Mouse (Mus musculus): Measurements from ENCODE around the gene Syngr2. TPM values are rescaled to one million over a fixed set of nuclear protein-coding genes. Genes with fewer than 3 reads are reported as not detected.

Gene Syngr2
- polyA plus RNA-seq, 1 experiment from 2014 or later: 15.8 TPM

Other genes with a start within 250 kb of the Syngr2 start
- 32.5 and 35.4 TPM in 2 replicates for gene Tnrc6c, start 155.4 kb upstream of the Syngr2 start, polyA plus RNA-seq (2015; fragmentation: Nextera tagmentation; extraction: Ambion mirVana)
- 1.00 and 1.5 TPM in 2 replicates for gene Tmc8, start 27.6 kb upstream of the Syngr2 start, polyA plus RNA-seq (2015; fragmentation: Nextera tagmentation; extraction: Ambion mirVana)
- gene Tmc6, start 27.5 kb upstream of the Syngr2 start, polyA plus RNA-seq (2015; fragmentation: Nextera tagmentation; extraction: Ambion mirVana): 4.2 and 5.7 TPM in 2 replicates
- gene 6030468B19Rik, start 12.0 kb upstream of the Syngr2 start, polyA plus RNA-seq (2015; fragmentation: Nextera tagmentation; extraction: Ambion mirVana): not detected in 2 replicates
- gene Gm20708, start within 50 bp of the Syngr2 start, polyA plus RNA-seq (2015; fragmentation: Nextera tagmentation; extraction: Ambion mirVana): 0.98 and 1.4 TPM in 2 replicates
- 4.9 and 5.4 TPM in 2 replicates for gene Afmid, start 16.3 kb downstream of the Syngr2 start, polyA plus RNA-seq (2015; fragmentation: Nextera tagmentation; extraction: Ambion mirVana)
- gene Tk1, start 16.4 kb downstream of the Syngr2 start, polyA plus RNA-seq (2015; fragmentation: Nextera tagmentation; extraction: Ambion mirVana): 15.3 and 19.7 TPM in 2 replicates
- 29.4 and 32.8 TPM in 2 replicates for gene Birc5, start 39.6 kb downstream of the Syngr2 start, polyA plus RNA-seq (2015; fragmentation: Nextera tagmentation; extraction: Ambion mirVana)
- gene Tmem235, start 51.1 kb downstream of the Syngr2 start, polyA plus RNA-seq (2015; fragmentation: Nextera tagmentation; extraction: Ambion mirVana): not detected in 2 replicates
- gene Tha1, start 63.8 kb downstream of the Syngr2 start, polyA plus RNA-seq (2015; fragmentation: Nextera tagmentation; extraction: Ambion mirVana): 5.3 and 5.6 TPM in 2 replicates
- gene Socs3, start 160.4 kb downstream of the Syngr2 start, polyA plus RNA-seq (2015; fragmentation: Nextera tagmentation; extraction: Ambion mirVana): 8.7 and 8.9 TPM in 2 replicates
- 62.5 and 63.5 TPM in 2 replicates for gene Pgs1, start 176.6 kb downstream of the Syngr2 start, polyA plus RNA-seq (2015; fragmentation: Nextera tagmentation; extraction: Ambion mirVana)

All from midbrain, embryonic 15.5 days (tissue).